Mouse (Mus musculus): ENCODE measurements around the gene Tbl1x. TPM values are rescaled to one million over a fixed set of nuclear protein-coding genes. Genes with fewer than 3 reads are reported as not detected.

Gene Tbl1x
- polyA plus RNA-seq, 1 experiment: 30.4 TPM

GRCm38 (mm10) chrX:77559199-77559881, 48.5 kb downstream of the Tbl1x start:
- H3K4me1 ChIP-seq (ENCODE audit: control insufficient read depth, insufficient read depth, insufficient read length, low read length): no peaks in the 10 kb centered on the region; the same call in 1 of the 2 replicates
- no peak overlapping the region for H3K27ac ChIP-seq (replicated peaks; ENCODE audit: low read depth, low read length)
- H3K4me3 ChIP-seq (ENCODE audit: insufficient read depth, low read depth, low read length): no peak overlapping the region

GRCm38 (mm10) chrX:77563616-77564015, 52.8 kb downstream of the Tbl1x start:
- H3K4me3 ChIP-seq (ENCODE audit: insufficient read depth, low read depth, low read length): no peak overlapping the region
- no peak overlapping the region for H3K27ac ChIP-seq (replicated peaks; ENCODE audit: low read depth, low read length)
- no peaks in the 10 kb centered on the region; the same call in 1 of the 2 replicates for H3K4me1 ChIP-seq (ENCODE audit: control insufficient read depth, insufficient read depth, insufficient read length, low read length)

- H3K27ac ChIP-seq (replicated peaks; ENCODE audit: low read depth, low read length): no peak overlapping the region
- no peaks in the 10 kb centered on the region; the same call in 1 of the 2 replicates for H3K4me1 ChIP-seq (ENCODE audit: control insufficient read depth, insufficient read depth, insufficient read length, low read length)
- no peak overlapping the region for H3K4me3 ChIP-seq (ENCODE audit: insufficient read depth, low read depth, low read length)
Observed at GRCm38 (mm10) chrX:77566739-77567138, 55.9 kb downstream of the Tbl1x start.

DNA sequence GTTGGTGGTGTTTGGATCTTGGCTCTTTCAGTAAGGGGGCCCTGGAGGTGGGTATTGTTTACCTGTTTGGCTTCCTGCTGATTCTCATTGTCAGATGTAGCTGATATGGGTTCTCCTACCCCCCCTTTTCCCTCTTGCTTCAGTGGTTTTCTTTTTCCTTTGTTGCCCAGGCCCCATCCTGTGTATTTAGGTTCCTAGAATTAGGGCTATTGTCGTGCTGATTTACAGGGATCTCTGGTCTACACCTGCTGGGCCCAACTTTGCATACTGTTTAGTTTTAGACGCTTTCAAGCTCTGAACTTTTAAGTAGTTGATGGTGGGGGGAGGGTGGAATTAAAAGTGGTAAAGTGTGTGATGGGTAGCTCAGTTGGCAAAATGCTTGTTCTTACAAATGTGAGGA, 57.2 kb downstream of the Tbl1x start:
- Histone ChIP-seq H3K4me3 (ENCODE audit: insufficient read depth, low read depth, low read length) (no peak overlapping the region), H3K27ac (replicated peaks; ENCODE audit: low read depth, low read length) (no peak overlapping the region), H3K4me1 (ENCODE audit: control insufficient read depth, insufficient read depth, insufficient read length, low read length) (no peaks in the 10 kb centered on the region; the same call in 1 of the 2 replicates)

GRCm38 (mm10) chrX:77573743-77574142, 62.9 kb downstream of the Tbl1x start:
- Histone ChIP-seq H3K27ac (replicated peaks; ENCODE audit: low read depth, low read length) (no peak overlapping the region), H3K4me3 (ENCODE audit: insufficient read depth, low read depth, low read length) (no peak overlapping the region), H3K4me1 (ENCODE audit: control insufficient read depth, insufficient read depth, insufficient read length, low read length) (no peaks in the 10 kb centered on the region)

DNA sequence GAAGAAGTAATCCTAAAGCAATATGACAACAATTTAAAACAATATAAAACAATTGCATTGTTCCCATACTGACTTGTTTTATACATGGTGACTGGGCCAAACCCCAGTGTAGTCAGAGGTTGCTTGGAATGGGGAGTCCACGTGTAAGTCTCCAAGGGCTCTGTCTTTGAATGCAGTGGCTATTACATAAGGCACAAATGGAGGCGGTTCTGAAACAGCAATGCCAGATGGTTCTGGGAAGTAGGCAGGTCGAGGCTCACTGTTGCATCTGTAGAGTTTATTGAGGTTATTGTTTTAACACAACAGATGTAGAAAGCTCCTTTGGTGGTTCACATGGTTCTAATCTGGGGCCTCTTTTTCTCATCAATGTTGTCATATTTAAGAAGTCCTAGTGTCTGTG, 66.3 kb downstream of the Tbl1x start:
- Histone ChIP-seq H3K27ac (replicated peaks; ENCODE audit: low read depth, low read length) (no peak overlapping the region), H3K4me3 (ENCODE audit: insufficient read depth, low read depth, low read length) (no peak overlapping the region), H3K4me1 (ENCODE audit: control insufficient read depth, insufficient read depth, insufficient read length, low read length) (no peaks in the 10 kb centered on the region)

DNA sequence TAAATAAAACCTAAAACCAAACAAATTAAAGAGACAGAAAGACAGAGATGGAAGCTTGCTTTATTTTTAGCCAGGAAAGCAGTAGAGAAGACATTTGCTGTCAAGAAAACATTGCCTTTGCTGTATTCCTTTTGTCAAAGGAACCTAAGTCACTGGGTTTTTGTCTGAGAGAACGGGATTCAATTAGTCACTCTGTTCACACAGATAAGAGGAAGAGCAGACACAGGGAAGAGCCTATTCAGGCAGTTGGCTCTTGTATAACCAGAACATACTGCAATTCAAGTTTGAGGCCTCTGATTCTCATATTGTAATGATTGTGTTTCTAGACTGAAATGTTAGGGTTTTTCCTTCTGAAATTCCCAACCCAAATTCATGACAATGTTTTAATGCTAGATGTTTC, 67.4 kb downstream of the Tbl1x start:
- no peaks in the 10 kb centered on the region for H3K4me1 ChIP-seq (ENCODE audit: control insufficient read depth, insufficient read depth, insufficient read length, low read length)
- H3K4me3 ChIP-seq (ENCODE audit: insufficient read depth, low read depth, low read length): no peak overlapping the region
- no peak overlapping the region for H3K27ac ChIP-seq (replicated peaks; ENCODE audit: low read depth, low read length)

DNA sequence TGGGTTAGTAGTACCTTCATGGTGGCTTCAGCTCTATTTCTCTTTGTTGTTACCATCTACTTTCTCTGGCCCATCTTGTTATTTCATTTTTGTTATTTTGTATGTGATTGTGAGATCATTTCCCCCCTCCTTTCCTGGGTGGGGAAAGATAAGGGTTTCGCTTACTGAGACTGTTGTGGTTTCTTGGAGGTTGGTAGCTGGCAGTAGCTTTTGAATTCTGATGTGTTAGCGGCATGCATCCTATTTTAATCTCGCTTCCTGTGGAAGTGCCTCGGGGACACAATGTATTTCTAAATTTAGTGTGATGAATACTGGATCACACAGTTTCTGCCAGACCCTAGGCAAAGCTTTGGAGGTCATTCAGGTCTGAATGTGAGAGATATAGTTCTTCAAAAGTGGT, 69.2 kb downstream of the Tbl1x start:
- H3K4me1 ChIP-seq (ENCODE audit: control insufficient read depth, insufficient read depth, insufficient read length, low read length): no peaks in the 10 kb centered on the region
- H3K4me3 ChIP-seq (ENCODE audit: insufficient read depth, low read depth, low read length): no peak overlapping the region
- H3K27ac ChIP-seq (replicated peaks; ENCODE audit: low read depth, low read length): 0 out of 2 replicates have a peak overlapping the region, but pooled peaks have one; percentile 24

GRCm38 (mm10) chrX:77585974-77586373, 75.2 kb downstream of the Tbl1x start:
- H3K4me1 ChIP-seq (ENCODE audit: control insufficient read depth, insufficient read depth, insufficient read length, low read length): no peaks in the 10 kb centered on the region; the same call in 1 of the 2 replicates
- no peak overlapping the region for H3K27ac ChIP-seq (replicated peaks; ENCODE audit: low read depth, low read length)
- no peak overlapping the region for H3K4me3 ChIP-seq (ENCODE audit: insufficient read depth, low read depth, low read length)

- H3K4me3 ChIP-seq (ENCODE audit: insufficient read depth, low read depth, low read length): no peak overlapping the region
- H3K27ac ChIP-seq (replicated peaks; ENCODE audit: low read depth, low read length): 0 out of 2 replicates have a peak overlapping the region, but pooled peaks have one; percentile 6
Observed at GRCm38 (mm10) chrX:77594670-77595224, 83.9 kb downstream of the Tbl1x start.

GRCm38 (mm10) chrX:77597674-77598073, 86.9 kb downstream of the Tbl1x start:
- Histone ChIP-seq H3K4me1 (ENCODE audit: control insufficient read depth, insufficient read depth, insufficient read length, low read length) (no peaks in the 10 kb centered on the region; the same call in none of the 2 replicates), H3K27ac (replicated peaks; ENCODE audit: low read depth, low read length) (no peak overlapping the region), H3K4me3 (ENCODE audit: insufficient read depth, low read depth, low read length) (no peak overlapping the region)

More at GRCm38 (mm10) chrX:77594670-77595224, 83.9 kb downstream of the Tbl1x start:
- no peaks in the 10 kb centered on the region; the same call in 1 of the 2 replicates for H3K4me1 ChIP-seq (ENCODE audit: control insufficient read depth, insufficient read depth, insufficient read length, low read length)

GRCm38 (mm10) chrX:77598736-77599135, 87.9 kb downstream of the Tbl1x start:
- no peak overlapping the region for H3K27ac ChIP-seq (replicated peaks; ENCODE audit: low read depth, low read length)
- H3K4me3 ChIP-seq (ENCODE audit: insufficient read depth, low read depth, low read length): no peak overlapping the region

GRCm38 (mm10) chrX:77603496-77604258, 92.9 kb downstream of the Tbl1x start:
- Histone ChIP-seq H3K27ac (replicated peaks; ENCODE audit: low read depth, low read length) (no peak overlapping the region), H3K4me1 (ENCODE audit: control insufficient read depth, insufficient read depth, insufficient read length, low read length) (no peaks in the 10 kb centered on the region; the same call in none of the 2 replicates), H3K4me3 (ENCODE audit: insufficient read depth, low read depth, low read length) (no peak overlapping the region)

More at GRCm38 (mm10) chrX:77598736-77599135, 87.9 kb downstream of the Tbl1x start:
- no peaks in the 10 kb centered on the region; the same call in none of the 2 replicates for H3K4me1 ChIP-seq (ENCODE audit: control insufficient read depth, insufficient read depth, insufficient read length, low read length)

- no peak overlapping the region for H3K27ac ChIP-seq (replicated peaks; ENCODE audit: low read depth, low read length)
- H3K4me1 ChIP-seq (ENCODE audit: control insufficient read depth, insufficient read depth, insufficient read length, low read length): peaks cover 2% of the 10 kb centered on the region; the same call in 1 of the 2 replicates
- no peak overlapping the region for H3K4me3 ChIP-seq (ENCODE audit: insufficient read depth, low read depth, low read length)
Observed at GRCm38 (mm10) chrX:77607488-77607887, 96.7 kb downstream of the Tbl1x start.

DNA sequence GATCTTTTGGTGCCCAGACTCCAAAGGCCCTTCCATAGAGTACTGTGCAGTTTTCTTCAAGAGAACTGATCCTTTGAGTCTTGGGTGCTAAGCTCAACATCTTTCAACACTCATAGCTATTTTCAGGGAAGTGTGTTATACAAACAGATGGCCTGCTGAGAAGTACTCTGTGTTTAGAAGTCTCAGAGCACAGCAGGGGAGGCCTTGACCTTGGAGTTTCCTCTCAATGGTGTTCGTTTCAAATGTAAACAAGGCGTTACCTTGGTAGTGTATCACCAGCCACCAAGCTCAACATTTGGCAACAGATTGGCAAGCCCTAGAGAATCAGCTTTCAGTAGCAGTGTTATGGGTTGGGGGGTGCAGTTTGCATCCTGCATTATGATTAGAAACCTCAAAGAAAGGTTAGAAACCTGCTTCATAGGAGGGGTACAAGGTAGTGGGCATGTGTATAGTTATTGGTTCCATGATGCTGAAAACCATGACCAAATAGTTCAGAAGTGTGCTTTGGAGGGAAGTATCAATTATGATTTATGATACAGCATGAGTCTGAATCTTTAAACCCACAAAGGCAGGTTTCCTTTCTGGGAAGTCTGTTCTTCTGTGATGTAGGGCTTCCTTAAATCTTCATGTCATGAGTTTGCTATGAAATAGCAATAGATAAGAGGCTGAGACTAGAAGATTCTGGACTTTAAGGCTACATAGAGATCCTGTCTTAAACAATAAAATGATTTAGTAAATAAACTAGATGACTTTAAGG, 98.3 kb downstream of the Tbl1x start:
- Histone ChIP-seq H3K4me3 (ENCODE audit: insufficient read depth, low read depth, low read length) (no peak overlapping the region), H3K4me1 (ENCODE audit: control insufficient read depth, insufficient read depth, insufficient read length, low read length) (peaks cover 3% of the 10 kb centered on the region), H3K27ac (replicated peaks; ENCODE audit: low read depth, low read length) (no peak overlapping the region)
